Mouse (Mus musculus): ENCODE data around the gene Awat2. TPM values are rescaled to one million over a fixed set of nuclear protein-coding genes. Genes with fewer than 3 reads are reported as not detected.
"Not testable (repeated sequence)": the region's sequence is repeated elsewhere in the genome, so short reads cannot be mapped to it uniquely, and the experiment has no call there.

Gene Awat2
- 0.80 and 0.88 TPM in 2 replicates for polyA plus RNA-seq (2015; fragmentation: Nextera tagmentation; extraction: Ambion mirVana)

DNA sequence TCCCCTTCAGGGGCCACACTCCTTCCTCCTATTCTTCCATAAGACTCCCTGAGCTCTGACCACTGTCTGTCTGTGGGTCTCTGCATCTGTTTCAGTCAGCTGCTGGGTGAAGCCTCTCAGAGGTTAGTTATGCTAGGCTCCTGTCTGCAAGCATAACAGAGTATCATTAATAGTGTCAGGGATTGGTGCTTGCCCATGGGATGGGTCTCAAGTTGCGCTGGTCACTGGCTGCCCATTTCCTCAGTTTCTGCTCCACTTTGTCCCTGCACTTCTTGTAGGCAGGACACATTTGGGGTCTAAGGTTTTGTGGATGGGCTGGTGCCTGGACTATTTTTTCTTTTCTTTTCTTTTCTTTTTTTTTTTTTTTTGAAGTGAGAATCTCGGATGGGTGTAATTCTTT, at the start of gene Awat2:
Gene Awat2, minus strand, starts transcription at position 101 of the 400 bp plus-strand sequence.
- not testable (repeated sequence) for H3K4me2 ChIP-seq (replicated peaks); H3K9me3 ChIP-seq (replicated peaks); H3K4me3 ChIP-seq (replicated peaks); H3K36me3 ChIP-seq; H3K27me3 ChIP-seq; H3K9ac ChIP-seq; H3K27ac ChIP-seq (replicated peaks); ATAC-seq (ENCODE audit: insufficient number of reproducible peaks, low FRiP score, low TSS enrichment, low read depth); H3K4me1 ChIP-seq
- 69% methylated on average over 2 of the region's 2 CpGs for WGBS

DNA sequence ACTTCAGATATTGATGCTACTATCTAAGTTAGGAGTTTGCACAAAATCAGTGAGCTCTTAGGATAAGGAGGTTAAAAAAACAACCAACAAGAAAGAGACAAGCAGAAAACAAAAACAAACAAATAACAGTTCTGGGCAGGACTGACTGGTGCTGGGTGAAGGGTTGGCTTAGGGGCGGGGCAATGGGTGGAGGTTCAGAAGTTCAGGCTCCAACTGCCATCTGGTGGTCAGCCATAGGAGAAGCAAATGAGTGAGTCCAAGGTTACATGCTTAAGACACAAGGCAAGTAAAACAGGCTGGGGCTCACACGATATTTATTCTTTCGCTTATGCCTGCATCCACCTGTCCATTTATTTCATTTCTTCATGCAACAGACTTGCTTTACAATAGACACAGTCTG, 37.8 kb upstream of the Awat2 start:
- no peak overlapping the region for H3K4me2 ChIP-seq (replicated peaks)
- H3K27ac ChIP-seq (replicated peaks) = no peak overlapping the region
- H3K4me3 ChIP-seq (replicated peaks) = no peak overlapping the region
- peaks cover 5% of the 10 kb centered on the region; the same call in 1 of the 2 replicates for H3K27me3 ChIP-seq
- 32% methylated on average over 3 of the region's 3 CpGs for WGBS
- ATAC-seq (ENCODE audit: insufficient number of reproducible peaks, low FRiP score, low TSS enrichment, low read depth) = no peak
- no peaks in the 10 kb centered on the region for H3K4me1 ChIP-seq
- no peaks in the 10 kb centered on the region for H3K9me3 ChIP-seq (replicated peaks)
- no peaks in the 10 kb centered on the region for H3K36me3 ChIP-seq
- H3K9ac ChIP-seq = no peak overlapping the region

DNA sequence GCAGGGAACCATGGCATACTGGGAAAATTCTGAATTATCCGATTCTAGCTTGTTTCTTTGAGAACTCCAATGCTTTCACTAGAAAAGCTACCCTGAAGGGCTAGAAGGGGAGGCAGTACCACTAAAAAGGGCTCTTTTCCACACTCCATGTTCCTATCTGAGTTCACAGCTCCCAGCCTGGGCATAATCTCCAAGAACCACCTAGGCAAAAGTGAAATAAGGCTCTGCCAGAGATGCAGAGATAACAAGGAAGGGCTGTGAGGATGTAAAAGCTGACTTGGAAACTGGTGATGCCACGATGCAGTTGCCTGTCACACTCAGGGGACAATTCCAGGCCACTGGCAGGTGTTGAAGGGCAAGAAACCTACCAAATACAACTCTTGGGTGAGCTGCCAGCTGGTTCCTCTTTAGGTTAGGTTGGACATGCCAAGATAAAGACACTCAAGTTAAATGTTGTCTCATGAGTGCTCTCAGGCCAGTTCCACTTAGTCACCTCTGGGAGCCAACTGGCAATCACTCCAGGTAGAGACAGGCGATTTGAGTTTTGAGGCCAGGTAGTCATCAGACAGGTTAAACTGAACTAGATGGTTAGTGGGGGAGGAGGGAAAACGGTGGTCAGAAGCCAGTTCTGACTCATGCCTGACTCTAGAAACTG, 33.2 kb upstream of the Awat2 start:
- H3K27me3 ChIP-seq = peaks cover 8% of the 10 kb centered on the region; the same call in 1 of the 2 replicates
- H3K4me3 ChIP-seq (replicated peaks) = no peak overlapping the region
- H3K9ac ChIP-seq = no peak overlapping the region
- H3K4me2 ChIP-seq (replicated peaks) = no peak overlapping the region
- H3K27ac ChIP-seq (replicated peaks) = no peak overlapping the region
- no peaks in the 10 kb centered on the region for H3K9me3 ChIP-seq (replicated peaks)
- WGBS = 68% methylated on average over 4 of the region's 4 CpGs
- no peak for ATAC-seq (ENCODE audit: insufficient number of reproducible peaks, low FRiP score, low TSS enrichment, low read depth)
- no peaks in the 10 kb centered on the region for H3K36me3 ChIP-seq
- no peaks in the 10 kb centered on the region for H3K4me1 ChIP-seq

DNA sequence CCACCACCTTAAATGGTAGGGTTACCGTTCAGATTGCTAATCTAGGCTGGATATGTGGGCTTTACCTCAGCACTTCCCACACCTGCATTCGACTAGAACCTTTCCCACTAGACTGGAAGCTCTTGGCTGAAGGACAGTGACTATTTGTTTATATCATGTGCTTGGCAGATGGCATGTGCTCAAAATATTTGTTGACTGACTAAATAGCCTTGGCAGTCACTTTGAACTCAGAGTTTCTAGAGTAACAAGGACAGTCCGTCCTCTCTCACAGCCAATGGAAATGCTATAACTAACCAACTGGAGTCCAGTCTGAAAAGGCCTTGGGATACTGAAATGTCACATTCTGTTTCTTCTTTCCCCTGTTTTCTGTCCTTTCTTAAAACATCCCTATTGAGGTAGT, 29.0 kb upstream of the Awat2 start:
- no peak for ATAC-seq (ENCODE audit: insufficient number of reproducible peaks, low FRiP score, low TSS enrichment, low read depth)
- no peak overlapping the region for H3K9ac ChIP-seq
- H3K36me3 ChIP-seq = no peaks in the 10 kb centered on the region
- 71% methylated on average over 3 of the region's 3 CpGs for WGBS
- H3K4me1 ChIP-seq = no peaks in the 10 kb centered on the region
- H3K27ac ChIP-seq (replicated peaks) = no peak overlapping the region
- no peak overlapping the region for H3K4me2 ChIP-seq (replicated peaks)
- no peaks in the 10 kb centered on the region for H3K9me3 ChIP-seq (replicated peaks)
- no peak overlapping the region for H3K4me3 ChIP-seq (replicated peaks)
- H3K27me3 ChIP-seq = peaks cover 9% of the 10 kb centered on the region; the same call in 1 of the 2 replicates

DNA sequence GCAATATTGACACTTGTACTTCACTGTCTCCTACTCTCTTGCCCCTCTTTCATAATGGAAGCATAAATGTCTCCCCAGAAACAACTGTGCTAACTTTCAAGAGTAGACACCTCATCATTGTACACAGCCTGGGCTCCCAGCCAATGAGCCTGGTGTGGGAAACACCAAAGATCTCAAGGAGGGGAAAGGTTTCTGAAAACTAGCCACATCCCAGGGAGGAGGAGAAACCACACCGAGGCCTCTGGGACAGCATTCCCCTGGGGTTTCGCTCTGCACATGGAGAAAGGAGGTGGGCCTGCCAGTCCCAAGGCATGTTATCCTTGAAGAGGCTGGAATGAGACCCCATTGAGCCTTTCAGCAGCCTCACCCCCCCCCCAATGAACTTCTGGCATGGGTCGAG, 27.6 kb upstream of the Awat2 start:
- Histone ChIP-seq H3K9ac (no peak overlapping the region), H3K4me1 (no peaks in the 10 kb centered on the region), H3K27ac (replicated peaks) (no peak overlapping the region), H3K4me2 (replicated peaks) (no peak overlapping the region), H3K36me3 (no peaks in the 10 kb centered on the region), H3K4me3 (replicated peaks) (no peak overlapping the region), H3K9me3 (replicated peaks) (no peaks in the 10 kb centered on the region), H3K27me3 (0 out of 2 replicates have a peak, but pooled peaks cover 7% of the 10 kb centered on the region)
- WGBS = 79% methylated on average over 3 of the region's 3 CpGs
- ATAC-seq (ENCODE audit: insufficient number of reproducible peaks, low FRiP score, low TSS enrichment, low read depth) = no peak

DNA sequence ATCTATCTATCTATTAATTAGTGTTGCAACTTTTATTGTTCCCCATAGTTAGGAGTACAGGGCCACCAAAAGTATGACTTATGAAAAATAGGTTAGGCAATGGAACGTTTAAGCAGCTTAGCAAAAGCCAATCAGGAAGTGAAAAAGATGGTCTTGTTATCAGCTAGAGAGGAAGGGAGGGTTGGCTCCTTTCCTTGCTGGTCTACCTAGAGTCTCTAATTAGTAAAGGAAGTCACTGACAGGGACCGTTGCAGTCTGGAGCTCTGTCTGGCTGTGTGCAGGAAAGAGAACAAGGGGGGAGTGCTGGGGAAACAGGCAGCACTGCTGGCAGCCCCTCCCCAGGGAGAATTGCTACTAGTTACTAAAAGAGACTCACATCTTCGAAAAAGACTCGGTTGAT, 25.5 kb upstream of the Awat2 start:
- Histone ChIP-seq H3K27ac (replicated peaks) (no peak overlapping the region), H3K36me3 (no peaks in the 10 kb centered on the region), H3K9me3 (replicated peaks) (no peaks in the 10 kb centered on the region), H3K9ac (no peak overlapping the region), H3K4me1 (no peaks in the 10 kb centered on the region), H3K27me3 (0 out of 2 replicates have a peak, but pooled peaks cover 4% of the 10 kb centered on the region), H3K4me2 (replicated peaks) (no peak overlapping the region), H3K4me3 (replicated peaks) (no peak overlapping the region)
- no peak for ATAC-seq (ENCODE audit: insufficient number of reproducible peaks, low FRiP score, low TSS enrichment, low read depth)
- 62% methylated on average over 4 of the region's 4 CpGs for WGBS

DNA sequence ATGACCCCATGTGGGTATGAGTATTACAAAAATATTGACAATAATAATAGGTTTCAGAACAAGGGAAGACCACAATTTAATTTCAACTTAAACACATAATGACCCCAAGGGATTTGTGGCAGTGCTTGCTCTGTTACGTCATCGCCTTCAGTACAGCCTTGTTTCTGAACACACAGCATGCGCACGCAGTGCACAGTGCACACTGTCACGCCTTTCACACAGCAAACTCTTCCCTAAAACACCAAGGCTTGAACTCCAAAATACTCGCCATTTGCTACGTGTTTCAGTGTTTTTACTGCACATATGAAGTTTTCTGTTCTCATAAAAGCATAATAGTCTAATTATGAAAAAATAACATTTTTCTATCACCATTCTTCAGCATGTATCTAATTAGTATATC, 1.0 kb upstream of the Awat2 start:
- Histone ChIP-seq H3K4me2 (replicated peaks) (no peak overlapping the region), H3K27ac (replicated peaks) (no peak overlapping the region), H3K9me3 (replicated peaks) (no peaks in the 10 kb centered on the region), H3K4me1 (no peaks in the 10 kb centered on the region), H3K27me3 (0 out of 2 replicates have a peak, but pooled peaks cover 5% of the 10 kb centered on the region), H3K9ac (no peak overlapping the region), H3K4me3 (replicated peaks) (no peak overlapping the region), H3K36me3 (no peaks in the 10 kb centered on the region)
- 77% methylated on average over 7 of the region's 7 CpGs for WGBS
- no peak for ATAC-seq (ENCODE audit: insufficient number of reproducible peaks, low FRiP score, low TSS enrichment, low read depth)

DNA sequence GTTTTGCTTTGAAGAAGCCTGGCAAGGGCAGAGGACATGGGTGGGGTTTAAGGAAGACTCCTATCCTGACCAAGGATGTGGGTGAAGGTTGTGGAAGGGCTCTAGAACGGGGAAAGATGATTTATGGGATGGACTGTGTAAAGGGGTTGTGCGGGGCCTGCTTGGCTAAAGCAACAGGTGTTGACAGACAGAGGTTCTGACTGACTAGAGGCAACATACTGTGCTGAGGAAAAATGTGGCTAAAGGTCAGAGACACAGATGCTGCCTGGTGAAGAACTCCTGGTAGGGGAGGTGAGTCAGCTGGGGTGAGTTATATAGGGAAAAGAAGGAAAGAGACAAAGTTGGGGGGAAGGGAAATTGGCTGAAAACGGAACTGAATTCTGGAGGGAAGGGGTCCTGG, 10.2 kb downstream of the Awat2 start:
- Histone ChIP-seq H3K4me1 (no peaks in the 10 kb centered on the region), H3K4me2 (replicated peaks) (no peak overlapping the region), H3K36me3 (no peaks in the 10 kb centered on the region), H3K27ac (replicated peaks) (no peak overlapping the region), H3K4me3 (replicated peaks) (no peak overlapping the region), H3K27me3 (peaks cover 7% of the 10 kb centered on the region), H3K9ac (no peak overlapping the region), H3K9me3 (replicated peaks) (no peaks in the 10 kb centered on the region)
- ATAC-seq (ENCODE audit: insufficient number of reproducible peaks, low FRiP score, low TSS enrichment, low read depth) = no peak
- WGBS = 56% methylated on average over 3 of the region's 3 CpGs

DNA sequence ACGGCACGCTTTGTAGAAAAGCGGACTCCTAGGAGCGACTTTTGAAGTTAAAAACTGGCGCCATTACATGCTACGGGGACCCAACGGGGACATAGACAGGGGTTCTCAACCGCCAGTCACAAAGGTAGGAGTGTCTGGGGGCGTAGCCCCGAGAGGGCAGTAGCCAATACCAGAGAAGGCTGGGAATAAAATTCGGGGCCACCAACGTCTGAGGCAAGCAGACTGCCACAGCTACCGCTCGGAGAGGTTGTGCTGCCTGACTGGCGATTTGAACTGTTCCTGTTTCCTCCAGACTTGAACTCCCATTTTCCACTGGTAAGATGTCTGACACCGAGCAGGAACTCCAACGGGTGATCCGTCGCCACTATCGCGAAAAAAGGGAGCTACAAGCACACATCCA, 13.8 kb downstream of the Awat2 start, which contains the start of gene Otud6a:
Gene Otud6a, plus strand, starts transcription at position 321 of the 400 bp plus-strand sequence.
- no peak within 1 kb of the TSS for H3K4me3 ChIP-seq (replicated peaks)
- no peaks in the 10 kb centered on the region for H3K36me3 ChIP-seq
- H3K9ac ChIP-seq = no peak within 1 kb of the TSS
- no peaks in the 10 kb centered on the region for H3K4me1 ChIP-seq
- ATAC-seq (ENCODE audit: insufficient number of reproducible peaks, low FRiP score, low TSS enrichment, low read depth) = no peak
- WGBS = 89% methylated on average over 21 of the region's 21 CpGs
- H3K4me2 ChIP-seq (replicated peaks) = no peak within 1 kb of the TSS
- H3K27me3 ChIP-seq = no peaks in the 10 kb centered on the region; the same call in 1 of the 2 replicates
- no peak within 1 kb of the TSS for H3K27ac ChIP-seq (replicated peaks)
- no peaks in the 10 kb centered on the region for H3K9me3 ChIP-seq (replicated peaks)

DNA sequence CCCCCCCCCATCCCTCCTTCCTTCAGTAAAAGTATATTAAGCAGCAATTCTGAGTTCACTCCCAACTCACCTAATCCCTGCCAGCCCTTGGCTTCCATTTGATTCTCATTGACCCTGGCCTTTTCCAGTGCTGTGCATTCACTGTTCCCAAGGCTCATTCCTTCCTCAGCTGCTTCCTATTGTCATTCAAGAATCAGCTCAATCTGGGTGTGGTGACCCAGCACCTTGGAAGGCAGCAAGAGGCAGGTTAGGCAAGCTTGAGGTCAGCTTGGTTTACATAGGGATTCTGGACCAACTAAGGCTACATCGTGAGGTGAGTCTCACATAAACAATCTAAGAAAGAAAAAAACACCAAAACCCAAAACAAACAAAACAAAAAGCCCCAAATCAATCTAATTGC, 33.3 kb downstream of the Awat2 start:
- no peak overlapping the region for H3K9ac ChIP-seq
- no peaks in the 10 kb centered on the region for H3K27me3 ChIP-seq
- H3K9me3 ChIP-seq (replicated peaks) = no peaks in the 10 kb centered on the region
- no peak for ATAC-seq (ENCODE audit: insufficient number of reproducible peaks, low FRiP score, low TSS enrichment, low read depth)
- no peak overlapping the region for H3K27ac ChIP-seq (replicated peaks)
- WGBS = 40% methylated on average over 1 of the region's 1 CpGs
- no peaks in the 10 kb centered on the region for H3K4me1 ChIP-seq
- H3K36me3 ChIP-seq = no peaks in the 10 kb centered on the region
- H3K4me2 ChIP-seq (replicated peaks) = no peak overlapping the region
- H3K4me3 ChIP-seq (replicated peaks) = no peak overlapping the region

DNA sequence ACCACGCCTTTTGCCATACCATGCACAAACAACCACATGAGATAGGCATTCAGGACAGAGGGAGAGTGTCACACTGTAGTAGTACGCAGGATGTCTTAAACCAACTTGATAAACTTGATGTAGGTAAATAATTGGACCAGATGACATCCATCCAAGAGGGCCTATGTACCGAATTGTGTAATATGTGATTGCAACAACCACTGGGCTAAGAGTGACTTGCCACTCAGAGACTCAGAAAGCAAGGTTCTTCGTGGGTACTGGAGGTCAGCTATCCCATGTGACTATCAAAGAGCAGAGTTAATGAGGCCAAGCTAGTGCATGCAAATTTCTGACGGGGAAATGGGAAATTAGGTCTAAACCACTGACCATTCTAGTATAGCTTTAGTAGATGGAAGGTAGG, 40.9 kb downstream of the Awat2 start:
- Histone ChIP-seq H3K4me2 (replicated peaks) (no peak overlapping the region), H3K36me3 (no peaks in the 10 kb centered on the region), H3K9ac (no peak overlapping the region), H3K27ac (replicated peaks) (no peak overlapping the region), H3K9me3 (replicated peaks) (no peaks in the 10 kb centered on the region), H3K27me3 (no peaks in the 10 kb centered on the region; the same call in 1 of the 2 replicates), H3K4me1 (no peaks in the 10 kb centered on the region), H3K4me3 (replicated peaks) (no peak overlapping the region)
- no peak for ATAC-seq (ENCODE audit: insufficient number of reproducible peaks, low FRiP score, low TSS enrichment, low read depth)
- WGBS = 73% methylated on average over 5 of the region's 5 CpGs

DNA sequence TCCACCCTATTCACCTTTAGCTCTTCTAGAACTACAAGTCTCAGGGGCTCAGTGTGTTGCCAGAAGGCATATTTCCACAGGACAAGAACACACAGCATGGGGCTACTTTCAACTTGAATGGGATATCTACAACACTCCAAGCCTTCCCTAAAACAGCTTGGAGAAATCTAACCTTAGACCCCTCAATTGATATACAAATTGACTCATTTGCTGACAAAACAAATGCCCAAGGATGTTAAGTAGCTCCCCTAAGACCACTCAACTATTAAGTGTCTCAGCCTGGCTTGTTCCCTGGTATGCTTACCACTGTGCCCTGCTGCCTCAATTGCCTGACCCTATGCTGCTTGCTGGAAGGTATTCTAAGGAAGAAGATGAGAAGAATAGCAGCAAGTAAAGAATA, 41.6 kb downstream of the Awat2 start:
- Histone ChIP-seq H3K9ac (no peak overlapping the region), H3K27me3 (no peaks in the 10 kb centered on the region; the same call in 1 of the 2 replicates), H3K36me3 (no peaks in the 10 kb centered on the region), H3K4me1 (no peaks in the 10 kb centered on the region), H3K9me3 (replicated peaks) (no peaks in the 10 kb centered on the region), H3K4me3 (replicated peaks) (no peak overlapping the region), H3K27ac (replicated peaks) (no peak overlapping the region), H3K4me2 (replicated peaks) (no peak overlapping the region)
- ATAC-seq (ENCODE audit: insufficient number of reproducible peaks, low FRiP score, low TSS enrichment, low read depth) = no peak

Measured in embryonic facial prominence, embryonic 15.5 days (tissue).